Mouse (Mus musculus) urinary bladder, postnatal 10 days (tissue): ENCODE measurements around the gene Samd13.

Experiments used
- DNase-seq: peaks from one replicate; pipeline ENCODE4 v3.0.0; 2022; ENCODE audit warnings: low spot score

Gene Samd13

GRCm38 (mm10) chr3:146611821-146612220 is 73.6 kb downstream of the Samd13 start:
- no peak for DNase-seq

GRCm38 (mm10) chr3:146611261-146611660 is 74.1 kb downstream of the Samd13 start:
- no peak for DNase-seq

GRCm38 (mm10) chr3:146610322-146610721 is 75.1 kb downstream of the Samd13 start:
- no peak for DNase-seq

- DNase-seq: no peak
Measured at GRCm38 (mm10) chr3:146607368-146607767, 78.0 kb downstream of the Samd13 start.

- no peak for DNase-seq
Measured at GRCm38 (mm10) chr3:146604647-146605046, 80.7 kb downstream of the Samd13 start.

GRCm38 (mm10) chr3:146602531-146602930 is 82.9 kb downstream of the Samd13 start:
- DNase-seq: no peak

- no peak for DNase-seq
Measured at GRCm38 (mm10) chr3:146601205-146601604, 84.2 kb downstream of the Samd13 start.

- no peak for DNase-seq
Measured at GRCm38 (mm10) chr3:146599198-146599900, 86.0 kb downstream of the Samd13 start.

- DNase-seq: no peak
Measured at GRCm38 (mm10) chr3:146598411-146598810, 87.0 kb downstream of the Samd13 start.

- DNase-seq: no peak
Measured at GRCm38 (mm10) chr3:146596864-146597263, 88.5 kb downstream of the Samd13 start.

- no peak for DNase-seq
Measured at GRCm38 (mm10) chr3:146596387-146596786, 89.0 kb downstream of the Samd13 start.

GRCm38 (mm10) chr3:146595440-146595839 is 90.0 kb downstream of the Samd13 start:
- no peak for DNase-seq
